Mouse (Mus musculus) intestine, embryonic 15.5 days (tissue): ENCODE measurements around the gene 4930426L09Rik. TPM values are rescaled to one million over a fixed set of nuclear protein-coding genes. Genes with fewer than 3 reads are reported as not detected.

Experiments used
- ATAC-seq: fragments of 200-750 bp; cut with Nextera tagmentation; 2 replicates; pipeline ENCODE4 v1.8.0; 2017; ENCODE audit warnings: moderate TSS enrichment, moderate library complexity
- H3K27ac ChIP-seq: fragments of 300-500 bp; sonication (generic); 2 replicates; pipeline ENCODE4 v1.5.1; 2015; ENCODE audit warnings: mild to moderate bottlenecking, inconsistent platforms
- H3K27me3 ChIP-seq: fragments of 300-500 bp; sonication (generic); replicated peaks from 2 replicates; pipeline ENCODE4 v1.6.1; 2015; ENCODE audit warnings: inconsistent platforms
- H3K36me3 ChIP-seq: fragments of 300-500 bp; sonication (generic); 2 replicates; pipeline ENCODE4 v1.6.1; 2015; ENCODE audit warnings: inconsistent platforms
- H3K4me1 ChIP-seq: fragments of 300-500 bp; sonication (generic); replicated peaks from 2 replicates; pipeline ENCODE4 v1.6.1; 2015; ENCODE audit warnings: inconsistent platforms
- H3K4me2 ChIP-seq: fragments of 300-500 bp; sonication (generic); replicated peaks from 2 replicates; pipeline ENCODE4 v1.6.1; 2015; ENCODE audit warnings: mild to moderate bottlenecking, inconsistent platforms
- H3K4me3 ChIP-seq: fragments of 300-500 bp; sonication (generic); replicated peaks from 2 replicates; pipeline ENCODE4 v1.5.1; 2015; ENCODE audit warnings: inconsistent platforms
- H3K9ac ChIP-seq: fragments of 300-500 bp; sonication (generic); 2 replicates; pipeline ENCODE4 v1.6.1; 2015; ENCODE audit warnings: inconsistent platforms
- H3K9me3 ChIP-seq: fragments of 300-500 bp; sonication (generic); 2 replicates; pipeline ENCODE4 v1.6.1; 2016; ENCODE audit warnings: inconsistent platforms
- WGBS: fragments of 180-500 bp; shearing (Covaris S2); methylation state at CpG from one replicate; pipeline ENCODE4 v1.1.7; 2015; 5-methylcytosine and 5-hydroxymethylcytosine counted together
- polyA plus RNA-seq: library from polyadenylated mRNA; unstranded; fragments of >200 nt; fragmentation: Nextera tagmentation; extraction: Ambion mirVana; gene quantifications from 2 replicates; pipeline ENCODE4 v1.2.1, GENCODE M21; 2015

The 4930426L09Rik gene
- polyA plus RNA-seq, 1 experiment from 2014 or later: 0.31 TPM

GRCm38 (mm10) chr2:18959558-18959957 lies 38.6 kb upstream of the 4930426L09Rik start:
- 91% methylated on average over 5 of the region's 5 CpGs for WGBS

DNA sequence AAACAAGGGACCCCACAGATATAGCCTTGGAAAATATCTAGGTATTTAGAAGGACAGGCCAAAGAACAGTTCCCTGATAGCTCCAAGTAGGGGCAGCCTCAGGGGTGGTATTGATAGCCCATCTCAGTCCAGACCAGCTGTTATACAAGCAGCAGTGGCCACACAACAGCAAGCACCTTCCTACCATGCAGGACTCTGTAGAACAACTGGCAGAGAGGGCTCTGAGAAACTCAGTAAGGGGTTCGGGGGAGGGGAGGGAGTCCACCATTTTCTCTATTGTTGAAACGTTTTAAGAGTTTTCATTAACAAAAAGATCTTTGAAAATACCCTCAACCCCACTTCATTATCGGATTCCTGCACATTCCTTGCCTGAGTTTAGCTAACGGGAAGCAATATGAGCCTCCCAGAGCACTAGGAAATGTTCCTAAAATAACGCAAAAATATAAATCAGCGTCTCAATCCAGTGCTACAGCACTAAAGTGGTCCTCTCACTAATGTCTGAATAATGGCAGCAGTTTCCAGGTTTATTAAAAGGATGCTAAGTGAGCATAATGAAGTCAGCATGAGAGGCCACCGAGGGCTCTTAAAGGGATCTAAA lies 37.7 kb upstream of the 4930426L09Rik start:
- Histone ChIP-seq H3K4me3 (no peak overlapping the region), H3K36me3 (no peaks in the 10 kb centered on the region), H3K4me1 (no peaks in the 10 kb centered on the region), H3K27me3 (no peaks in the 10 kb centered on the region), H3K9me3 (no peaks in the 10 kb centered on the region), H3K4me2 (no peak overlapping the region), H3K9ac (no peak overlapping the region), H3K27ac (no peak overlapping the region)
- ATAC-seq: no peak
- WGBS: 56% methylated on average over 7 of the region's 7 CpGs

More at GRCm38 (mm10) chr2:18959558-18959957, 38.6 kb upstream of the 4930426L09Rik start:
- H3K9ac ChIP-seq: no peak overlapping the region
- no peak for ATAC-seq
- H3K27me3 ChIP-seq: no peaks in the 10 kb centered on the region
- H3K36me3 ChIP-seq: no peaks in the 10 kb centered on the region
- H3K27ac ChIP-seq: no peak overlapping the region
- no peaks in the 10 kb centered on the region for H3K4me1 ChIP-seq
- no peak overlapping the region for H3K4me2 ChIP-seq
- no peaks in the 10 kb centered on the region for H3K9me3 ChIP-seq
- no peak overlapping the region for H3K4me3 ChIP-seq

DNA sequence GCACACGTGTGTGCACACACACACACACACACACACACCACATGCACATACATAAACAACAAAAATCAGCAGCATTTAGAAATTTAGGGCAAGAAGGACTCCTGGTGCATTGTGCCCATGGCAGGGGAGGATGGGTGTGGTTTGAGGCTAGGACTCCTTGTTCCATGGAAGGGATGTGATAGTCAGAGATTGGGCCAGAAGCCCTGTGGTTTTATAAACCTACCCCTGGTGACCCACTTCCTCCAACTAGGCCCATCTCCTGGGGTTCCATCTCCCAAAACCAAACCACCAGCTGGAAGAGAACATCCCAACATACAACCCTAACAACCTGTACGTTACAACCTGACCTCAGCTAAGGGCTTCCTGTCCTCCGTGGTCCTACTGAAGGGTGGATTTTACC lies 35.6 kb upstream of the 4930426L09Rik start:
- Histone ChIP-seq H3K36me3 (no peaks in the 10 kb centered on the region), H3K4me2 (no peak overlapping the region), H3K27me3 (no peaks in the 10 kb centered on the region), H3K4me1 (no peaks in the 10 kb centered on the region), H3K27ac (no peak overlapping the region), H3K9me3 (no peaks in the 10 kb centered on the region), H3K4me3 (no peak overlapping the region), H3K9ac (no peak overlapping the region)
- WGBS: 80% methylated on average over 3 of the region's 3 CpGs
- no peak for ATAC-seq

DNA sequence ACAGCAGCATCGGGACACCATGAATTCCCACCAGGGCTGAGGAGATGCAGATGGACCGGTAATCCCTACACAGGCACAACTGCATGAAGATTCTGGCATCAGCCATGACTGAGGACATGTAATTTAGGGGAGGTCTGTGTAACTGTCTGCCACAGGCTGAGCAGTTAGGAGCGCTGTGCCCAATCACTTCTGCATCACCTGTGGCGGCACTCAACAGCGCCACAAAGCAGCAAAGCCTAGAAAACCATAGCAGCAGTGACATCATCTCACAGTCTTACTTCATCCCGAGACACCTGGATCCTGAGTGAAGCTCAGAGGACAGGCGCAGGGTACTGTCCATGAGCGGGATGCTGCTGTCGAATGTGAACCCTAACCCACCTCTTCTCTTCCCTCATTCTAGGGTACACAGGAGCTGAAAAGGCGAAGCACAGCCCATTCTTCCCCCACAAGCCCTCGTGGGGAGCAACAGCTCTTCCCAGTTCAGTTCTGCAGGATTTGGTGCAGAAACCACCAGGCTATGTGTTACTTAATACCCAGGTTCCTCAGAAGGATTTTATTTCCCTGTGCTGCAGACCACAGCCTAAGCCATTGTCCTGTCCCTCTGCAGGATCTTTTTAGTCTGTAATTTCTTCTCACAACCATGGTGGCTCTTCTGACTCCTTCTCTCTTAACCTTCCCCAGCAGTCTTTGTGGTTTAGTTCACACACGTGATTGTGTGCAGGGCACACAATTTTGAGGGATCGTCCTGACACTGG lies 34.7 kb upstream of the 4930426L09Rik start:
- no peak overlapping the region for H3K9ac ChIP-seq
- no peaks in the 10 kb centered on the region for H3K27me3 ChIP-seq
- H3K9me3 ChIP-seq: no peaks in the 10 kb centered on the region
- H3K4me3 ChIP-seq: no peak overlapping the region
- no peaks in the 10 kb centered on the region for H3K4me1 ChIP-seq
- H3K27ac ChIP-seq: no peak overlapping the region
- 82% methylated on average over 13 of the region's 13 CpGs for WGBS
- H3K4me2 ChIP-seq: no peak overlapping the region
- H3K36me3 ChIP-seq: no peaks in the 10 kb centered on the region
- no peak for ATAC-seq

GRCm38 (mm10) chr2:18965108-18965507 lies 33.0 kb upstream of the 4930426L09Rik start:
- no peak overlapping the region for H3K4me3 ChIP-seq
- H3K4me2 ChIP-seq: no peak overlapping the region
- H3K36me3 ChIP-seq: no peaks in the 10 kb centered on the region
- no peak overlapping the region for H3K27ac ChIP-seq
- H3K4me1 ChIP-seq: peaks cover 6% of the 10 kb centered on the region; the same call in 1 of the 2 replicates
- no peaks in the 10 kb centered on the region for H3K9me3 ChIP-seq
- no peaks in the 10 kb centered on the region for H3K27me3 ChIP-seq
- ATAC-seq: no peak
- H3K9ac ChIP-seq: no peak overlapping the region
- 64% methylated on average over 3 of the region's 3 CpGs for WGBS

DNA sequence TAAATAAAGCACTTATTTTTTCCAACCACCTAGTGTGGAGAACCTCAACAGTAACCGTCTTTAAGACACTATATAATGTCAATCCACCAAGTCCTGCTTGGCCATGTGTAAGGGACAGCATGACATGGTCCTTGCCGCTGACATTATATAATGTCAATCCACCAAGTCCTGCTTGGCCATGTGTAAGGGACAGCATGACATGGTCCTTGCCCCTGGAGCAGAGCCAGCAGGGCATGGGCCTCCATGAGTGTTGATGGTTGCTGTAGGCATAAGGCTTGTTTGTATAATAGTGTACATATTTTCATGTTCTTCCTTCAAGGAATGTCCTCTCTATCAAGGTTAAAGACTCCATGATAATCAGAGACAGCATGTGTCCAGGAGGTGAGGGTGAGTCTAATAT lies 32.2 kb upstream of the 4930426L09Rik start:
- H3K9ac ChIP-seq: no peak overlapping the region
- no peaks in the 10 kb centered on the region for H3K36me3 ChIP-seq
- no peak for ATAC-seq
- H3K4me2 ChIP-seq: no peak overlapping the region
- no peak overlapping the region for H3K4me3 ChIP-seq
- peaks cover 6% of the 10 kb centered on the region; the same call in 1 of the 2 replicates for H3K4me1 ChIP-seq
- WGBS: 97% methylated on average over 2 of the region's 2 CpGs
- H3K27me3 ChIP-seq: no peaks in the 10 kb centered on the region
- H3K27ac ChIP-seq: no peak overlapping the region
- no peaks in the 10 kb centered on the region for H3K9me3 ChIP-seq

DNA sequence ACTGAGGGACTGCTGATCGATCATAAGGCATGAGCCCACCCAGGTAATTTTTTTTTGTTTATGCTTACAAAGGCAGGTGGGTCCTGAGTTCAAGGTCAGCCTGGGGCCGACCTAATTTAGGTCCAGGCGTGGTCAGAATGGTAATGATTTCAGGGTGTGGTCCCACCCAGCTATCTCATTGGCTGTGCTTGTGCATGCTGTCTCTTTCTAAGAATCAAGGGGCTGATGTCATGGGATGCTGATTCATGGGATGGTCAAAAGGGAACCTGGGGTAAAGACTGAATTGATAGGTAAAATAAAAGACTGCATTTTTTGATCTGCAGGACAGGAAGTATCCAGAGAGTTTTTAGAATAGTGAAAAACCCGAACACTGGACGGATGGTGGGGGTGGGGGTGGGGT lies 31.6 kb upstream of the 4930426L09Rik start:
- no peak overlapping the region for H3K27ac ChIP-seq
- H3K4me1 ChIP-seq: peaks cover 6% of the 10 kb centered on the region; the same call in 1 of the 2 replicates
- ATAC-seq: no peak
- H3K9me3 ChIP-seq: no peaks in the 10 kb centered on the region
- no peak overlapping the region for H3K9ac ChIP-seq
- no peaks in the 10 kb centered on the region for H3K36me3 ChIP-seq
- H3K27me3 ChIP-seq: no peaks in the 10 kb centered on the region
- no peak overlapping the region for H3K4me3 ChIP-seq
- WGBS: 88% methylated on average over 5 of the region's 5 CpGs
- H3K4me2 ChIP-seq: no peak overlapping the region

- no peak overlapping the region for H3K4me2 ChIP-seq
- H3K9me3 ChIP-seq: no peaks in the 10 kb centered on the region
- ATAC-seq: no peak
- WGBS: 89% methylated on average over 5 of the region's 5 CpGs
- no peaks in the 10 kb centered on the region for H3K36me3 ChIP-seq
- no peak overlapping the region for H3K4me3 ChIP-seq
- no peaks in the 10 kb centered on the region for H3K27me3 ChIP-seq
- H3K4me1 ChIP-seq: peaks cover 6% of the 10 kb centered on the region; the same call in 1 of the 2 replicates
- no peak overlapping the region for H3K27ac ChIP-seq
- no peak overlapping the region for H3K9ac ChIP-seq
These were observed 30.6 kb upstream of the 4930426L09Rik start for GRCm38 (mm10) chr2:18967451-18968063.

DNA sequence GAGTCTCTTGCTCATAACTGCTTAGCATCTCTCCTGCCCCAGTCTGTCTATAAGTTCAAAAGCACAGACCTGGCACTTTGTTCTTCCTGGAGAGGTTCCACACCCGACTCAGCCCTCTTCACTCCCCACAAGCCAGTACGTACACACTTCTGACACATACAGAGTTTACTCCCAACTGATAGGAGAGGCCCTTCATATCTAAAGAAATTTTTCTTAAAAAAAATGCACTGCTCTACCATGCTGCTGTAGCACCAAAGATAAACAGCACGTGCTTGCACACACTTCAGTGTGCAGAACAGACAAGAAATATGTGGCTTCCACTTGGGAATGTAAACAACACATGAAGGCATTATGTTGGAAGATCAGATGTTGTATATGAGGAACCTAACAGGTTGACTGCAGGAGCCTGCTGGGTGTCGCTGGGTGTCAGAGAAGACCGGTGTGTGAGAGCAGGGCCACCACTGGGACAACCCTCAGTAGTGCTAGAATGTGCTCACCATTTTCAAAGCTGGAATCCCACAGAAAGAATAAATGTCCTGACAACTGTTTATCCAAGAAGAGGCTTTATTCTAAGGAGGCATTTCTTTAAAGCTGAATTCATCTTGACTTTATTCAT lies 29.0 kb upstream of the 4930426L09Rik start:
- Histone ChIP-seq H3K27me3 (no peaks in the 10 kb centered on the region), H3K4me1 (peaks cover 6% of the 10 kb centered on the region; the same call in 1 of the 2 replicates)
- ATAC-seq: peak; percentile 75

GRCm38 (mm10) chr2:18970461-18970860 lies 27.7 kb upstream of the 4930426L09Rik start:
- no peak for ATAC-seq
- Histone ChIP-seq H3K9me3 (no peaks in the 10 kb centered on the region; the same call in 1 of the 2 replicates), H3K27ac (no peak overlapping the region), H3K27me3 (no peaks in the 10 kb centered on the region), H3K4me2 (no peak overlapping the region), H3K36me3 (no peaks in the 10 kb centered on the region), H3K4me3 (no peak overlapping the region), H3K4me1 (peaks cover 6% of the 10 kb centered on the region; the same call in 1 of the 2 replicates), H3K9ac (no peak overlapping the region)
- WGBS: 82% methylated on average over 2 of the region's 2 CpGs

More for the DNA sequence above, 29.0 kb upstream of the 4930426L09Rik start:
- no peaks in the 10 kb centered on the region; the same call in 1 of the 2 replicates for H3K9me3 ChIP-seq
- H3K4me2 ChIP-seq: no peak overlapping the region
- H3K27ac ChIP-seq: no peak overlapping the region
- no peak overlapping the region for H3K9ac ChIP-seq
- H3K36me3 ChIP-seq: no peaks in the 10 kb centered on the region
- no peak overlapping the region for H3K4me3 ChIP-seq
- 25% methylated on average over 5 of the region's 5 CpGs for WGBS

- no peak overlapping the region for H3K9ac ChIP-seq
- no peak overlapping the region for H3K27ac ChIP-seq
- H3K4me2 ChIP-seq: no peak overlapping the region
- no peaks in the 10 kb centered on the region; the same call in 1 of the 2 replicates for H3K9me3 ChIP-seq
- no peak for ATAC-seq
- no peaks in the 10 kb centered on the region for H3K27me3 ChIP-seq
- no peak overlapping the region for H3K4me3 ChIP-seq
- WGBS: 78% methylated on average over 3 of the region's 3 CpGs
- H3K4me1 ChIP-seq: peaks cover 6% of the 10 kb centered on the region; the same call in 1 of the 2 replicates
- H3K36me3 ChIP-seq: no peaks in the 10 kb centered on the region
These were observed 26.6 kb upstream of the 4930426L09Rik start for GRCm38 (mm10) chr2:18971564-18971963.
